Comparison of ENCODE assay signal across 8 mouse cellular contexts in genomic region chr16:21247871-21248712, GRCm38 (mm10). TPM values are rescaled to one million over a fixed set of nuclear protein-coding genes. Genes with fewer than 3 reads are reported as not detected.
A peak's percentile ranks its signal among the peaks of the same experiment; 100 is the strongest.
DNase-seq lines count a peak whose midpoint lies in the region; ATAC-seq lines count a peak whose summit lies in the region.

No protein-coding gene starts in this region.

- peak; percentile 85 for DNase-seq in adrenal gland, postnatal 10 days
- peak; percentile 76 to 81 for DNase-seq in cerebellum, postnatal 25 days
- DNase-seq in gastrocnemius, postnatal 4 days (ENCODE audit: low spot score in 2 of 2): peak; percentile 45 to 58
- DNase-seq in intestine, embryonic 14.5 days (ENCODE audit: low spot score): peak; percentile 71
- peak; percentile 70 for DNase-seq in limb, embryonic 10.5 days (ENCODE audit: low spot score)
- peak; percentile 93 for DNase-seq in midbrain, embryonic 11.5 days (ENCODE audit: low spot score, missing footprints)

- peak overlapping the region; percentile 44 for H3K9ac ChIP-seq in intestine, embryonic 14.5 days (ENCODE audit: low read length)
- H3K9ac ChIP-seq in midbrain, embryonic 11.5 days (ENCODE audit: low read length): peak overlapping the region; percentile 46; the same call in 1 of the 2 replicates
- peak overlapping the region; percentile 22; the same call in 1 of the 2 replicates for H3K9ac ChIP-seq in stomach, embryonic 14.5 days (replicated peaks; ENCODE audit: low read depth, low read length)

- 0 out of 2 replicates have a peak overlapping the region, but pooled peaks have one; percentile 25 for H3K27ac ChIP-seq in intestine, embryonic 14.5 days (ENCODE audit: low read depth)
- peak overlapping the region; percentile 92 for H3K27ac ChIP-seq in limb, embryonic 10.5 days
- H3K27ac ChIP-seq in midbrain, embryonic 11.5 days (ENCODE audit: low read depth, low read length): no peak overlapping the region
- H3K27ac ChIP-seq in stomach, embryonic 14.5 days (ENCODE audit: low read length): peak overlapping the region; percentile 39; the same call in 1 of the 2 replicates

- H3K9me3 ChIP-seq in intestine, embryonic 14.5 days (ENCODE audit: control insufficient read depth, low read length): no peaks in the 10 kb centered on the region
- no peaks in the 10 kb centered on the region for H3K9me3 ChIP-seq in limb, embryonic 10.5 days (replicated peaks)
- H3K9me3 ChIP-seq in midbrain, embryonic 11.5 days (ENCODE audit: control insufficient read depth, low read length): no peaks in the 10 kb centered on the region
- no peaks in the 10 kb centered on the region for H3K9me3 ChIP-seq in stomach, embryonic 14.5 days (ENCODE audit: control insufficient read depth, low read depth, low read length)

- 0 out of 2 replicates have a peak, but pooled peaks cover 4% of the 10 kb centered on the region for H3K27me3 ChIP-seq in intestine, embryonic 14.5 days (replicated peaks; ENCODE audit: control insufficient read depth, insufficient read depth, low read length)
- peaks cover 58% of the 10 kb centered on the region for H3K27me3 ChIP-seq in limb, embryonic 10.5 days (ENCODE audit: low read depth, poor library complexity, severe bottlenecking)
- H3K27me3 ChIP-seq in midbrain, embryonic 11.5 days (ENCODE audit: control insufficient read depth, insufficient read depth, low read length): peaks cover 35% of the 10 kb centered on the region
- no peaks in the 10 kb centered on the region for H3K27me3 ChIP-seq in stomach, embryonic 14.5 days (ENCODE audit: control insufficient read depth, insufficient read depth, low read length)

- H3K4me2 ChIP-seq in intestine, embryonic 14.5 days (ENCODE audit: low read length): peak overlapping the region; percentile 93
- peak overlapping the region; percentile 67 for H3K4me2 ChIP-seq in midbrain, embryonic 11.5 days
- peak overlapping the region; percentile 89 for H3K4me2 ChIP-seq in stomach, embryonic 14.5 days (replicated peaks; ENCODE audit: low read depth, low read length)

- peak overlapping the region; percentile 39 for H3K4me3 ChIP-seq in intestine, embryonic 14.5 days (ENCODE audit: low read depth, low read length)
- peak overlapping the region; percentile 57 for H3K4me3 ChIP-seq in limb, embryonic 10.5 days
- H3K4me3 ChIP-seq in midbrain, embryonic 11.5 days (ENCODE audit: low read depth, low read length): peak overlapping the region; percentile 31
- peak overlapping the region; percentile 30 for H3K4me3 ChIP-seq in stomach, embryonic 14.5 days (ENCODE audit: low read depth, low read length)

- no peaks in the 10 kb centered on the region for H3K36me3 ChIP-seq in intestine, embryonic 14.5 days (ENCODE audit: control insufficient read depth, insufficient read depth, low read length)
- no peaks in the 10 kb centered on the region for H3K36me3 ChIP-seq in limb, embryonic 10.5 days
- no peaks in the 10 kb centered on the region for H3K36me3 ChIP-seq in midbrain, embryonic 11.5 days (ENCODE audit: control insufficient read depth, insufficient read depth, low read length)
- H3K36me3 ChIP-seq in stomach, embryonic 14.5 days (ENCODE audit: control insufficient read depth, insufficient read depth, low read length): no peaks in the 10 kb centered on the region

- WGBS in intestine, embryonic 14.5 days: 16% methylated on average over 37 of the region's 38 CpGs
- WGBS in limb, embryonic 10.5 days: 3% methylated on average over 38 of the region's 38 CpGs
- WGBS in midbrain, embryonic 11.5 days: 1% methylated on average over 38 of the region's 38 CpGs
- 17% methylated on average over 34 of the region's 38 CpGs for WGBS in stomach, embryonic 14.5 days

- peaks cover 40% of the 10 kb centered on the region for H3K4me1 ChIP-seq in intestine, embryonic 14.5 days (replicated peaks; ENCODE audit: control insufficient read depth, insufficient read depth, low read length)
- H3K4me1 ChIP-seq in limb, embryonic 10.5 days: peaks cover 72% of the 10 kb centered on the region
- H3K4me1 ChIP-seq in midbrain, embryonic 11.5 days (ENCODE audit: control insufficient read depth, insufficient read depth, low read length): peaks cover 31% of the 10 kb centered on the region
- peaks cover 44% of the 10 kb centered on the region for H3K4me1 ChIP-seq in stomach, embryonic 14.5 days (ENCODE audit: control insufficient read depth, insufficient read depth, low read length)

- no peak for ATAC-seq in intestine, embryonic 14.5 days (replicated peaks; ENCODE audit: low FRiP score, low TSS enrichment, low read depth)
- ATAC-seq in midbrain, embryonic 11.5 days (ENCODE audit: low FRiP score): no peak
- no peak for ATAC-seq in stomach, embryonic 14.5 days (ENCODE audit: insufficient number of reproducible peaks, insufficient read depth, low FRiP score, low read depth)
- no peak; the same call in 1 of the 2 replicates for ATAC-seq in megakaryocyte-erythroid progenitor cell, adult 5-6 weeks (replicated peaks; ENCODE audit: low FRiP score, low TSS enrichment, poor library complexity, severe bottlenecking)

RNA-seq across cellular contexts. Expression of gene Ephb3, which starts 43.5 kb away (rescaled TPM):
- total RNA-seq in adrenal gland, postnatal 10 days (2021): 1 to 10 TPM; 3.9 to 4.6 TPM
- 10 to 100 TPM; 22.4 to 23.4 TPM for total RNA-seq in gastrocnemius, postnatal 4 days (2021)
- polyA plus RNA-seq in intestine, embryonic 14.5 days (2014; fragmentation: Nextera tagmentation; extraction: Ambion mirVana): 17.6 and 17.8 TPM in 2 replicates
- 31.0 and 48.3 TPM in 2 replicates for polyA plus RNA-seq in limb, embryonic 10.5 days (2016; fragmentation: Nextera tagmentation; extraction: Ambion mirVana)
- polyA plus RNA-seq in midbrain, embryonic 11.5 days (2014; fragmentation: Nextera tagmentation; extraction: Ambion mirVana): 7.7 and 9.8 TPM in 2 replicates
- polyA plus RNA-seq in stomach, embryonic 14.5 days (2014; fragmentation: Nextera tagmentation; extraction: Ambion mirVana): 24.3 and 27.6 TPM in 2 replicates
- total RNA-seq in megakaryocyte-erythroid progenitor cell, adult 5-6 weeks (2014; fragmentation: Nextera tagmentation): not detected in 2 replicates
- total RNA-seq in megakaryocyte-erythroid progenitor cell, adult 5-6 weeks (2017): not detected in 2 replicates
